Mouse (Mus musculus) limb, embryonic 11.5 days (tissue): ENCODE measurements at regions not wholly inside any gene's neighbourhood (a gene's known extent, or its start where the extent isn't known, plus 50 kb on each side); places are given as distances from the start of the nearest gene placed in this dataset.

Experiments
- ATAC-seq: fragments of 200-750 bp; cut with Nextera tagmentation; 2 replicates; pipeline ENCODE4 v1.8.0; 2017; ENCODE audit warnings: low read depth; ENCODE audit not compliant: insufficient number of reproducible peaks, low FRiP score, low TSS enrichment
- DNase-seq: peaks from one replicate; pipeline ENCODE4 v3.0.0-alpha.2; 2015; ENCODE audit warnings: low spot score
- H3K27ac ChIP-seq: fragments of 300-500 bp; sonication (generic); replicated peaks from 2 replicates; pipeline ENCODE4 v1.5.1; 2014; ENCODE audit warnings: low read depth, mild to moderate bottlenecking, low read length
- H3K27me3 ChIP-seq: fragments of 300-500 bp; sonication (generic); 2 replicates; pipeline ENCODE4 v1.6.1; 2014; ENCODE audit warnings: mild to moderate bottlenecking, low read length, mixed read lengths; ENCODE audit not compliant: control insufficient read depth, insufficient read depth
- H3K36me3 ChIP-seq: fragments of 300-500 bp; sonication (generic); 2 replicates; pipeline ENCODE4 v1.6.1; 2014; ENCODE audit warnings: mild to moderate bottlenecking, low read length, moderate library complexity, mixed read lengths; ENCODE audit not compliant: control insufficient read depth, insufficient read depth
- H3K4me1 ChIP-seq: fragments of 300-500 bp; sonication (generic); 2 replicates; pipeline ENCODE4 v1.6.1; 2014; ENCODE audit warnings: low read length, mixed read lengths; ENCODE audit not compliant: control insufficient read depth, insufficient read depth
- H3K4me2 ChIP-seq: fragments of 300-500 bp; sonication (generic); 2 replicates; pipeline ENCODE4 v1.6.1; 2014; ENCODE audit warnings: low read depth, mild to moderate bottlenecking, moderate library complexity; ENCODE audit not compliant: severe bottlenecking
- H3K4me3 ChIP-seq: fragments of 300-500 bp; sonication (generic); 2 replicates; pipeline ENCODE4 v1.5.1; 2014; ENCODE audit warnings: low read depth, low read length
- H3K9ac ChIP-seq: fragments of 300-500 bp; sonication (generic); 2 replicates; pipeline ENCODE4 v1.6.1; 2014; ENCODE audit warnings: mild to moderate bottlenecking, low read length
- H3K9me3 ChIP-seq: fragments of 300-500 bp; sonication (generic); 2 replicates; pipeline ENCODE4 v1.6.1; 2016; ENCODE audit warnings: low read length; ENCODE audit not compliant: control insufficient read depth
- whole genome bisulfite sequencing: fragments of 180-500 bp; shearing (Covaris S2); extraction: QIAGEN DNeasy Blood & Tissue Kit; methylation state at CpG from one replicate; pipeline ENCODE4 v1.1.7; 2014; 5-methylcytosine and 5-hydroxymethylcytosine counted together

DNA sequence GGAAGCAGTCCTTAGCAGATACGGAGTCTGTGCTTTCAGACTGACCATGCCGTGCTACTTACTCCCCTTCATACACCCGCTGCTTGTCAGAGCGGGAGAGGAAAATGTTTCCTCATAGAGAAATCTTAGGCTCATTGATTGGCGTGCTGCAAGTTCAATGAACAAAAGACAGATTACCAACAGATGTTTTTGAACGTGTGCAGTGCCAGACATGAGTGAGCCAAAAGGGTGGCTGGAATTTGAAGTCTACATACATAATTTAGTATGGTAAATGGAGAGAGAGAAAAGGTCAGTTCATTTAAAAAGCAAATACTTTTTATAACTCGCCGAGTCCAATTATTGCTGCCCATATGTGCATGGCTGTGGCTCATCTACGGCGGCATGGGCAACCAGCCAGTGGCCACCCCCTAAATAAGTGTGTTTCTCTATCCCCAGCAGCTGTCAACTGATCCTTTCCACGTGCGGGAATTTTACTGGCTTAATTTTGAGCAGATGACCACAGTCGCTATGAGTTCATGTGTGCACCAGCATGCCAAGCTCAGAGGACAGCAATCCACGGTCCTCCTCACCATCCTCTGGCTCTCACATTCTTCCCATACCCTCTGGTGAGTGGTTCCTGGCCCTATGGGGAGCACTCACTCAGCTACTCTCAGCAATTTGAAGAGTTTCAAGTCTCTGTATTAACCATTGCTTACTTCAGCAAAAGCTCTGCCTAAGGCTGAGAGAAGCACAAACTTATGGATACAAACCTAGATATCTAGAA lies 80.3 kb downstream of the Npy1r start:
- H3K27ac ChIP-seq = 0 out of 2 replicates have a peak overlapping the region, but pooled peaks have one; percentile 8

DNA sequence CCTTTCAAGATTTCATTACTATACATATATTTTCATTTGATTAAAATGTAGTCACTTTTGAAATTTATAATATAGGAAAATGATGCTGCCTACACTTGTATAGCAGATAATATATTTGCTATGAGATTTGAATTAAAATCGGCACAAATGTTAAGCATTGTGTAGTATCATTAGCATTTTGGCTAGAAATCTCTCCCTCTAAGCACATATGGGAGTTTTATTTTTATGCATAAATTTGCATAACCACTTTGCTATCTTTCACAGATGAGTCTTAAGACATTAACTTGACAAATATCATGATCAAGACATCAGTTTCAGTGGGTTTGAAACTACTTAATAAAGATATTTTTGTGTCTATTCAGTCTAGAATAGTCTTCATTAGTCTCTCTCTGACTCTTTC lies 80.4 kb upstream of the Naf1 start:
- H3K4me1 ChIP-seq = no peaks in the 10 kb centered on the region
- no peak overlapping the region for H3K9ac ChIP-seq
- ATAC-seq (no peak), DNase-seq (no peak)
- H3K27me3 ChIP-seq = no peaks in the 10 kb centered on the region
- no peak overlapping the region for H3K4me3 ChIP-seq
- no peaks in the 10 kb centered on the region for H3K9me3 ChIP-seq
- no peak overlapping the region for H3K4me2 ChIP-seq
- H3K27ac ChIP-seq = no peak overlapping the region
- 100% methylated on average over 1 of the region's 1 CpGs for WGBS
- no peaks in the 10 kb centered on the region for H3K36me3 ChIP-seq

More for the DNA sequence above, 80.3 kb downstream of the Npy1r start:
- 38% methylated on average over 14 of the region's 14 CpGs for WGBS
- no peaks in the 10 kb centered on the region for H3K27me3 ChIP-seq
- H3K4me2 ChIP-seq = no peak overlapping the region
- peak; percentile 80; the same call in 1 of the 2 replicates for ATAC-seq
- no peaks in the 10 kb centered on the region for H3K9me3 ChIP-seq
- H3K4me1 ChIP-seq = no peaks in the 10 kb centered on the region
- no peak overlapping the region for H3K9ac ChIP-seq
- peak; percentile 68 for DNase-seq
- no peaks in the 10 kb centered on the region for H3K36me3 ChIP-seq
- H3K4me3 ChIP-seq = no peak overlapping the region

DNA sequence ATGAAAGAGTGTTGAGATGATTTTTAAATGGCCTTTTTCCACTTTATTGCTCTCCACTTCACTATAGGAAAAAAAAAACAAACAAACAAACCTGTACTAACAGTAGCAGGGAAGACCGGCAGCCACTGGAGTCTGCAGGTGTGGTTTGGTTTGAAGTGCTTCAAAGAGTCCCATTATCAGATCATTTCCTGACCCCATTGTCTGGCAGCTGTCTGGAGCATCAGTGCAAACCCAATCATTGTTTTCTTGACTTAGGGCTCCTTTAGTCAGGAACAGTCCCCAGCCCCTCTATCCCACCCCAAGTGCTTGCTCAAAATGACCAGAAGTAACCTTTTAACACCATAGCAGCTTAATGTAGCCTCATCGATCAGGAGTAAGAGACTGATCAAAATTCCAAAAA lies 77.4 kb upstream of the Naf1 start:
- Histone ChIP-seq H3K9ac (no peak overlapping the region), H3K9me3 (no peaks in the 10 kb centered on the region), H3K4me1 (no peaks in the 10 kb centered on the region), H3K4me2 (no peak overlapping the region), H3K27ac (no peak overlapping the region), H3K36me3 (no peaks in the 10 kb centered on the region), H3K27me3 (no peaks in the 10 kb centered on the region), H3K4me3 (no peak overlapping the region)
- no peak for ATAC-seq
- WGBS = 70% methylated on average over 2 of the region's 2 CpGs
- DNase-seq = no peak

DNA sequence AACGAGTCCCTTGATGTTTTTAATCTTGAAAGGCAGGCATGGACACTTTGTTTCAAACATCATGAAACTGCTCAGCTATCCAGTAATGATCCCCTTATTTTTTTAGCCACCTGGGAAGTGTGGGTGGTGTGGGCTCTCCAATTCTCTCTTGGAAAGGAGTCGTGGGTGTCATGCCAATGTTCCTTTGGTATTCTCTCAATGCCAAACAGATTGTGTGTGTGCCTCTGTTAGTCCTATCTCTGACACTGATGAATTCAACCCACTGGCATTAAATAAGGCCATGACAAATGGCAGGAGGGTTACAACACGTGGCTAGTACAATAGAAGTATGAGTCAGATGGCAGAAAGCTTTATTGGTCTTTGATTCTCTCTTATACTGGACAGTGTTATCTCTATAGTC lies 74.0 kb upstream of the Naf1 start:
- Histone ChIP-seq H3K9ac (no peak overlapping the region), H3K9me3 (no peaks in the 10 kb centered on the region), H3K27me3 (no peaks in the 10 kb centered on the region), H3K4me3 (no peak overlapping the region), H3K27ac (no peak overlapping the region), H3K4me1 (no peaks in the 10 kb centered on the region), H3K36me3 (no peaks in the 10 kb centered on the region), H3K4me2 (no peak overlapping the region)
- 60% methylated on average over 3 of the region's 3 CpGs for WGBS
- ATAC-seq (no peak), DNase-seq (no peak)
